Mouse (Mus musculus): ENCODE data around the gene Hmgxb4. TPM values are rescaled to one million over a fixed set of nuclear protein-coding genes. Genes with fewer than 3 reads are reported as not detected.

The Hmgxb4 gene
- polyA plus RNA-seq, 1 experiment from 2014 or later = 22.2 TPM

GRCm38 (mm10) chr8:75074876-75075275 lies 81.7 kb downstream of the Hmgxb4 start:
- no peak overlapping the region for H3K27ac ChIP-seq (ENCODE audit: low read length)
- H3K27me3 ChIP-seq (ENCODE audit: control insufficient read depth, insufficient read depth, low read length) = no peaks in the 10 kb centered on the region
- no peak overlapping the region for H3K9ac ChIP-seq (ENCODE audit: low read length)
- no peaks in the 10 kb centered on the region for H3K9me3 ChIP-seq (replicated peaks; ENCODE audit: control insufficient read depth, low read length)
- H3K4me1 ChIP-seq (ENCODE audit: control insufficient read depth, insufficient read depth, low read length) = no peaks in the 10 kb centered on the region
- H3K36me3 ChIP-seq (ENCODE audit: control insufficient read depth, insufficient read depth, low read length) = no peaks in the 10 kb centered on the region
- ATAC-seq (ENCODE audit: insufficient read depth, low FRiP score) = no peak
- H3K4me3 ChIP-seq (replicated peaks; ENCODE audit: low read length) = no peak overlapping the region
- WGBS = 80% methylated on average over 1 of the region's 1 CpGs
- H3K4me2 ChIP-seq (ENCODE audit: low read depth, low read length) = no peak overlapping the region

GRCm38 (mm10) chr8:75078215-75078614 lies 85.1 kb downstream of the Hmgxb4 start:
- no peaks in the 10 kb centered on the region for H3K27me3 ChIP-seq (ENCODE audit: control insufficient read depth, insufficient read depth, low read length)
- H3K4me2 ChIP-seq (ENCODE audit: low read depth, low read length) = no peak overlapping the region
- H3K36me3 ChIP-seq (ENCODE audit: control insufficient read depth, insufficient read depth, low read length) = no peaks in the 10 kb centered on the region
- WGBS = 75% methylated on average over 1 of the region's 1 CpGs
- H3K27ac ChIP-seq (ENCODE audit: low read length) = no peak overlapping the region
- peaks cover under 1% of the 10 kb centered on the region; the same call in 1 of the 2 replicates for H3K4me1 ChIP-seq (ENCODE audit: control insufficient read depth, insufficient read depth, low read length)
- no peak overlapping the region for H3K9ac ChIP-seq (ENCODE audit: low read length)
- H3K4me3 ChIP-seq (replicated peaks; ENCODE audit: low read length) = no peak overlapping the region
- no peaks in the 10 kb centered on the region for H3K9me3 ChIP-seq (replicated peaks; ENCODE audit: control insufficient read depth, low read length)
- no peak for ATAC-seq (ENCODE audit: insufficient read depth, low FRiP score)

GRCm38 (mm10) chr8:75078851-75079250 lies 85.7 kb downstream of the Hmgxb4 start:
- H3K9me3 ChIP-seq (replicated peaks; ENCODE audit: control insufficient read depth, low read length) = no peaks in the 10 kb centered on the region
- WGBS = 93% methylated on average over 9 of the region's 9 CpGs
- ATAC-seq (ENCODE audit: insufficient read depth, low FRiP score) = no peak
- H3K9ac ChIP-seq (ENCODE audit: low read length) = no peak overlapping the region
- no peak overlapping the region for H3K4me3 ChIP-seq (replicated peaks; ENCODE audit: low read length)
- H3K27ac ChIP-seq (ENCODE audit: low read length) = no peak overlapping the region
- H3K4me1 ChIP-seq (ENCODE audit: control insufficient read depth, insufficient read depth, low read length) = peaks cover 6% of the 10 kb centered on the region; the same call in 1 of the 2 replicates
- no peaks in the 10 kb centered on the region for H3K27me3 ChIP-seq (ENCODE audit: control insufficient read depth, insufficient read depth, low read length)
- H3K4me2 ChIP-seq (ENCODE audit: low read depth, low read length) = no peak overlapping the region
- H3K36me3 ChIP-seq (ENCODE audit: control insufficient read depth, insufficient read depth, low read length) = no peaks in the 10 kb centered on the region

Other genes with a start within 250 kb of the Hmgxb4 start
- 8.7 and 8.8 TPM in 2 replicates for gene Isx, start 120.2 kb upstream of the Hmgxb4 start, polyA plus RNA-seq (2015; fragmentation: Nextera tagmentation; extraction: Ambion mirVana)
- gene Tom1, start 40.3 kb downstream of the Hmgxb4 start, polyA plus RNA-seq (2015; fragmentation: Nextera tagmentation; extraction: Ambion mirVana) = 33.2 and 34.4 TPM in 2 replicates
- 25.7 and 25.8 TPM in 2 replicates for gene Hmox1, start 100.3 kb downstream of the Hmgxb4 start, polyA plus RNA-seq (2015; fragmentation: Nextera tagmentation; extraction: Ambion mirVana)
- 112 and 117 TPM in 2 replicates for gene Mcm5, start 116.2 kb downstream of the Hmgxb4 start, polyA plus RNA-seq (2015; fragmentation: Nextera tagmentation; extraction: Ambion mirVana)
- 0.80 and 1.1 TPM in 2 replicates for gene Rasd2, start 220.6 kb downstream of the Hmgxb4 start, polyA plus RNA-seq (2015; fragmentation: Nextera tagmentation; extraction: Ambion mirVana)

Measured in stomach, embryonic 16.5 days (tissue).